Mouse (Mus musculus) spleen, adult 2 months (tissue): ENCODE measurements around the gene Zfp575.

ENCODE experiments used
- CTCF ChIP-seq: fragments of 200-500 bp; IDR thresholded peaks from 2 replicates; pipeline ENCODE4 v1.5.1; 2011; ENCODE audit warnings: mild to moderate bottlenecking, inconsistent platforms; ENCODE audit not compliant: insufficient read depth, insufficient read length, insufficient replicate concordance; ENCODE audit errors: extremely low read depth
- POLR2A ChIP-seq: fragments of 200-500 bp; IDR thresholded peaks from 2 replicates; pipeline ENCODE4 v1.6.1; 2011; ENCODE audit warnings: low read depth, low read length, inconsistent platforms

DNA sequence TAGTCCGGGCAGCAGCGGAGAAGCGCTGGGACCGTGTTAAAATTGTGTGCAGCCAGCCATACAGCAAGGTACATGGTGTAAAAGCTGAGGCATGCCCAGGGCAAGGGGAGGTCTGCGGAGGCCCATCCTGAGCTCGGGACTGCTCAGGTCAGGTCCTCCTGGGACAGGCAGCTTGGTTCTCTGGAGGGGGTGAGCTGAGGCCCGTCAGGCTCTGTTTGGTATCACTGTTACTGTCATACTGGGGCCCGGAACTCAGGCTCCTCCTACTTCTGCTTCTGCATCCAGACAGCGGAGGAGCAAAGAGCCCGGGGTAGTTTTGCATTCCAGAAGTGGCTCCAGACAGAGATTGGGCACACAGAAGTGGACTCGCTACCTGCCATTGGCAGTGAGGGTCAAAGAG lies 21.8 kb downstream of the Zfp575 start:
- TF ChIP-seq CTCF (no peak), POLR2A (no peak)
